Mouse (Mus musculus) erythroblast, embryonic 14.5 days (primary cell): ENCODE results near the gene Stox1.

ENCODE experiments used
- GATA1 ChIP-seq: IDR thresholded peaks from 2 replicates; pipeline ENCODE4 v1.6.1; 2012; ENCODE audit warnings: low read length, inconsistent platforms, mixed read lengths
- TAL1 ChIP-seq: IDR thresholded peaks from 3 replicates; pipeline ENCODE4 v1.6.1; 2012; ENCODE audit warnings: low read length, inconsistent platforms, mixed read lengths

DNA sequence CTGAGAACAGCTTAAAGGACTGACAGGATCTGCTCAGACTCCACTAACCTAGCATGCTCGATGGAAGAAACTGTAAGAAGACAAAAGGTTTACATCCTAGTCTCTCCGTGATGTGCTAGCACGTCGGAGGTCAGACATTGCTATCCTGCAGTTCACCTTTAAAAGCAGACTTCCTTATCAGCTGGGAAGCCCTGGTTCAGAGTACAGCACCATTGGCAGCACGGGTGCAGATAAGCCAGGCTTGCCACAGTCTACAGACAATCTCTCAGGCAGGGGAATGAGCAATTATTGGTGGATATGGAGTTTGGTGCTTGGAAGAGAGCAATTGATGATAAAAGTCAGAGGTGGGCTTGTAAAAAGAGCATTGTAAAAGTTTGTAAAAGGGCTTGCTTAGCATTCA, 57.9 kb downstream of the Stox1 start:
- TF ChIP-seq GATA1 (peak; percentile 61), TAL1 (peak; percentile 48; the same call in 2 of the 3 replicates)
